Mouse (Mus musculus): ENCODE measurements around the gene B230104I21Rik.

DNA sequence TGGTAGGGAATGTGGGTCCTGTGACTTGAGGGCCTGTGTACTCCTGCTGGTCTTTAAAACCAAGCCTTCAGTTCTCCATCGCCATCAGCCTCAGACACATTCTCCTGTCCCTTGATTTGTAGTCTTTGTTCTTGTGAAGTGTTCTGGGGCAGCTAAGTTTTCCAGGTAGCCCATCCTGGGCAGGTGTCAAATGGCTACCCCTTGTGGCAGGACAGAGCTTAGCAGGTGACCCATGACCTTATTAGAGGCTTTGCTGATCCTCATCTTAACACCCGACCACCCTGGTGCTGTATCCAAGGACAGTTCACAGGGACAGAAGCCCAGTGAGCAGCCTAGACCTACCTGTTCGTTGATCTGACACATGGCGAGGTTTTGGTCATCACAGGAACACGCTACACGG, 30.9 kb downstream of the B230104I21Rik start:
- TF ChIP-seq FLI1 (IDR thresholded peaks at IDR 0.05; ENCODE audit: low read length) (no peak), GATA1 (IDR thresholded peaks at IDR 0.05; ENCODE audit: borderline replicate concordance, low read length) (no peak)

Data from megakaryocyte, embryonic 14.5 days (primary cell).